Mouse (Mus musculus) heart, postnatal 0 days (tissue): ENCODE results near the gene Prpf4.

ENCODE experiments used
- CTCF ChIP-seq: IDR thresholded peaks from 2 replicates; pipeline ENCODE4 v1.5.1; 2016; ENCODE audit warnings: antibody characterized with exemption, control low read depth, low read depth
- EP300 ChIP-seq: IDR thresholded peaks from 2 replicates; pipeline ENCODE4 v1.6.1; 2016; ENCODE audit warnings: antibody characterized with exemption, low read depth

DNA sequence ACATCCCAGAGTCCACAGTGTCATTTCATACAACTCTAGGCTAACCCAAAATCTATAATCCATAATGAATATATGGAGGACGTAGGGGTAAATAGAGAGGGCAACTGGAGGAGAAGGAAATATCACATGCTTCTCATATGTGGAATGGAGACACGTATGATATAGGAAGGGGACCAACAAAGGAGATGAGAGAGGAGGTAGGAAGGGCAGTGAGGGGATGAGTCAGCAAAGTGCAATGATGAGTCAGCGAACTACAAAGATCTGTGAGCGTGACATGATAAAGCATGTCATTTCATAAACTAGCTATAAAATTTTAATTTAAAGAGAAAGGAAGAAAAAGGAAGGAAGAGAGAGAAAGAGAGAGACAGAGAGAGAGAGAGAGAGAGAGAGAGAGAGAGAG, 22.9 kb downstream of the Prpf4 start:
- TF ChIP-seq CTCF (no peak), EP300 (no peak)
